13 mouse cellular contexts compared by ENCODE assay signal in the genomic region with DNA sequence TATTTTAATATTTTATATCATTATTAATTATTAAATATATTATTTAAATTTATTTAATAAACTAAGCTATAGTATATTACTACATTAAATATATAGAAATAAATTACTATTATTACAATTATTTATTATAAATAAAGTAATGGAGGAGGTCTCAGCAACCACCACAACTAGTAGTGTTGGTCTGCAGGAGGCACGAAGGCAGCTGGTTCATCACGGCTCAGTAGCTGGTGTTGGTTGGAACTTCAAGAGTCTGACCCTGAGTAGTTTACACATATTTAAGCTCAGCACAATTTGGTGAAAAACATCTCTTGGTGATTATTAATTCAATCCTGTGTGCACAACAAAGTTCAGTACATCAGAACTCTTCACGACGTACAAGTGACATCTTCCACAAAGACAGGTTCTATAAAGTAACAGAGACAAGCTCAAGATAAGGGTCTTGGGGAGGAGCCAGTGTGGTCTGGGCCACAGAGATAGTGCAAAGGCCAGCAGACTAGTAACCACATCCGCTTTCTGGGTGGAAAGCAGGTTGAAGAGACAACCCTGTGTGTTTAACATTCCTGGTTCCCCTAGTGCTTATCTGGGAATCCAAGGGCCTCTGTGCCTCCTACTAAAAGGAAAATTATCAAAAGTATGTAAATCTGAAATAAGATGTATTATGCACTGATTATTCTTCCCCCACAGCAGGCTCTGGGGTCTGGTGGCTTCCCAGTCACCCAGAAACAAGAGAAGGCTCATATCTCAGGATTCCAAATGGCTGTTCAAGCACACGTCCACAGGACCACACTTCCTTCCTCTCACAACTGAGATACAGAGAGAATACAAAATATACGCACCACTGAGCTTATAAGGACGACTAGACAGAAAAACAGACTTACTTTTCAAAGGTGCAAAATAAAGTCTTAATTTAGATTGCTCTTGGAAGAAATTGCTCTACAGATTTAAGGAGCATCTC. TPM values are rescaled to one million over a fixed set of nuclear protein-coding genes. Genes with fewer than 3 reads are reported as not detected.
DNase-seq lines count a peak whose midpoint lies in the region; ATAC-seq and TF ChIP-seq lines count a peak whose summit lies in the region.
"Had no signal": no experiment of that assay in that cellular context is flagged by ENCODE, and none has a peak within 500 bp of the region (broad histone marks: within the 10 kb centered on the region; RNA-seq: fewer than 3 reads in every experiment).

No protein-coding gene starts in this region.

- H3K27ac ChIP-seq in left cerebral cortex, adult 2 months: no peak overlapping the region
- H3K27ac ChIP-seq: forebrain, embryonic 13.5 days; limb, embryonic 12.5 days; neural tube, embryonic 13.5 days had no signal

- peaks cover 7% of the 10 kb centered on the region for H3K9me3 ChIP-seq in G1E (replicated peaks)
- H3K9me3 ChIP-seq: forebrain, embryonic 13.5 days; limb, embryonic 12.5 days; neural tube, embryonic 13.5 days had no signal

- no peaks in the 10 kb centered on the region for H3K36me3 ChIP-seq in G1E (replicated peaks)
- H3K36me3 ChIP-seq: limb, embryonic 12.5 days; neural tube, embryonic 13.5 days had no signal

- DNase-seq in B cell, adult 2 months: peak; percentile 21 to 26
- DNase-seq in G1E (ENCODE audit: low spot score): peak; percentile 67
- peak; percentile 13 for DNase-seq in induced T-regulatory cell, adult 2 months (ENCODE audit: low read depth)
- DNase-seq in left cerebral cortex, adult 2 months (ENCODE audit: extremely low spot score in 1 of 2, low spot score in 2 of 2): no peak
- DNase-seq in urinary bladder, postnatal 10 days (ENCODE audit: low spot score): no peak
- DNase-seq in layer of hippocampus, adult 18-20 months (ENCODE audit: low spot score in 2 of 2): no peak
- no peak for DNase-seq in left cerebral cortex, postnatal 36 days (ENCODE audit: low spot score in 2 of 2)
- DNase-seq: kidney, postnatal 10 days; right cerebral cortex, postnatal 4 days had no signal

- intact Hi-C loops in left cerebral cortex, adult 2 months (cut with DNase I): no loop called here
- intact Hi-C loops in left cerebral cortex, postnatal 36 days (cut with DNase I): no loop called here

- H3K4me1 ChIP-seq in G1E (ENCODE audit: insufficient read depth, low read depth, low read length): peaks cover 55% of the 10 kb centered on the region
- H3K4me1 ChIP-seq: forebrain, embryonic 13.5 days; limb, embryonic 12.5 days; neural tube, embryonic 13.5 days had no signal

- no peak overlapping the region for H3K4me3 ChIP-seq in G1E (ENCODE audit: low read depth, low read length)
- H3K4me3 ChIP-seq in left cerebral cortex, adult 2 months: no peak overlapping the region
- H3K4me3 ChIP-seq: forebrain, embryonic 13.5 days; limb, embryonic 12.5 days; neural tube, embryonic 13.5 days had no signal

- no peak for TF ChIP-seq CTCF in G1E (IDR thresholded peaks at IDR 0.05; ENCODE audit: low read depth, low read length)
- TF ChIP-seq CTCF in left cerebral cortex, adult 2 months (IDR thresholded peaks at IDR 0.05): no peak

- peak; percentile 98 for ATAC-seq in G1E (ENCODE audit: extremely low read depth, insufficient number of reproducible peaks, low FRiP score, poor library complexity, severe bottlenecking)
- peak; percentile 61; the same call in 1 of the 2 replicates for ATAC-seq in neutrophil, adult 5-6 weeks (ENCODE audit: extremely low read depth, insufficient number of reproducible peaks, low FRiP score, poor library complexity, severe bottlenecking)
- ATAC-seq: forebrain, embryonic 13.5 days had no signal

- H3K27me3 ChIP-seq in G1E (ENCODE audit: insufficient read depth, low read length): peaks cover 3% of the 10 kb centered on the region; the same call in 1 of the 2 replicates
- H3K27me3 ChIP-seq: forebrain, embryonic 13.5 days; limb, embryonic 12.5 days; neural tube, embryonic 13.5 days had no signal

RNA-seq across cellular contexts. Expression of a gene that starts 27.2 kb away (rescaled TPM):
- total RNA-seq in G1E (2014; fragmentation: Nextera tagmentation) (110 and 117 TPM in 2 replicates), G1E (2017) (215 and 251 TPM in 2 replicates)
- polyA plus RNA-seq in G1E (2012): 30.9 and 35.2 TPM in 2 replicates
- 136 and 150 TPM in 2 replicates for total RNA-seq in neutrophil, adult 5-6 weeks (2017)
- 10 to 100 TPM; 43.0 to 44.4 TPM for total RNA-seq in left cerebral cortex, adult 2 months (2021)
- 10 to 100 TPM; 51.6 to 56.3 TPM for total RNA-seq in layer of hippocampus, adult 18-20 months (2021)
- 10 to 100 TPM; 39.9 to 52.5 TPM for total RNA-seq in left cerebral cortex, postnatal 36 days (2021)

RNA-seq across cellular contexts. Expression of a gene that starts 33.5 kb away (rescaled TPM):
- 2.0 and 3.0 TPM in 2 replicates for total RNA-seq in G1E (2014; fragmentation: Nextera tagmentation)
- total RNA-seq in G1E (2017): 1.4 and 3.7 TPM in 2 replicates
- polyA plus RNA-seq in G1E (2012): 0.12 and 0.26 TPM in 2 replicates
- 7.2 and 7.4 TPM in 2 replicates for total RNA-seq in neutrophil, adult 5-6 weeks (2017)
- under 1 TPM; 0.52 to 0.79 TPM for total RNA-seq in left cerebral cortex, adult 2 months (2021)
- under 1 TPM; 0.84 to 0.86 TPM for total RNA-seq in layer of hippocampus, adult 18-20 months (2021)
- total RNA-seq in left cerebral cortex, postnatal 36 days (2021): under 1 TPM; 0.72 to 0.91 TPM

RNA-seq across cellular contexts. Expression of a gene that starts 33.6 kb away (rescaled TPM):
- 418 and 432 TPM in 2 replicates for total RNA-seq in G1E (2014; fragmentation: Nextera tagmentation)
- total RNA-seq in G1E (2017): 272 and 302 TPM in 2 replicates
- polyA plus RNA-seq in G1E (2012): 138 and 240 TPM in 2 replicates
- total RNA-seq in neutrophil, adult 5-6 weeks (2017): 202 and 220 TPM in 2 replicates
- 100 to 1,000 TPM; 277 to 292 TPM for total RNA-seq in left cerebral cortex, adult 2 months (2021)
- total RNA-seq in layer of hippocampus, adult 18-20 months (2021): 100 to 1,000 TPM; 248 to 262 TPM
- 100 to 1,000 TPM; 270 to 322 TPM for total RNA-seq in left cerebral cortex, postnatal 36 days (2021)

Comparison
In these comparisons a context has a peak if more than half of its experiments do, and no peak if none do; other contexts are left out.
1. DNase-seq: peak in B cell, adult 2 months (2 of 2), G1E (single experiment) and induced T-regulatory cell, adult 2 months (single experiment); none in left cerebral cortex, adult 2 months (0 of 2), urinary bladder, postnatal 10 days (single experiment), layer of hippocampus, adult 18-20 months (0 of 2) and left cerebral cortex, postnatal 36 days (0 of 2).